Mouse (Mus musculus): ENCODE measurements around the gene 0610012G03Rik.
A peak's percentile ranks its signal among the peaks of the same experiment; 100 is the strongest.

0610012G03Rik gene

GRCm38 (mm10) chr16:31932255-31932654 is 16.0 kb downstream of the 0610012G03Rik start:
- peak; percentile 61 for DNase-seq

DNA sequence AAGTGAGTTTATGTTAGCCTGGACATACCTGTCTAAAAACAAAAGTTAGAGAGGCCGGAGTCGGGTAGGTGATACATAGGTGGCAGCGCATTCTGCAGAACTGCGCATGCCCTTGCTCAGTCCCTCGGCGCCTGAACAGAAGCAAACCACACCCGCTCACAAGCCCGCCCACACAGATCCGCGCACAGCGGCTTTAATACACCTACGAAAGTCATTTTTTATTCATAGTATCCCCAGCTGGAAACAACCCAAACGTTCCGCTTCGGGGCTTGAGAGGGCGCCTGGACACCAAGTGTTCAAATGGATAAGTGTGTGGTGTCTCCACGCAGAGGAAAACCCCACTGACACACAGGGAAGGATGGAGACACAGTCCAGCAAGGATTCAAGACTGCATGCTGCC is 17.0 kb downstream of the 0610012G03Rik start:
- peak; percentile 51 for DNase-seq

DNA sequence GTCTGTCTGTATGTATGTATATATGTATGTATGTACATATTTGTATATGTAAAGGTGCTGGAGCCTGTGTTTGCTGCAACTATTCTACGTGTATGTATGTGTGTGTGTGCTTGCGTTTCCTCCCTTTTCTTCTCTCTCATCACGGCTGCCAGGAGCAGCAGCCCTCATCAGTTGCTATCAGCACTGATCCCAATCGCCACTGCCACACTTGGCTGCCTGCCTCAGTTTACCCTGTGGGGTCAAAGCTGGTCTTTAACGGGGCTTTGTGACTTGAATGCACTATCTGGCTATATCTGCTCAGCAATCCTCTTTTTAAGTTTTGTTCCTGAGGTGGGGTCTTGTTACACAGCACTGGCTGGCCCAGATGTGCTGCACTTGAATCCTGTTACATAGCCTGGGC is 20.9 kb downstream of the 0610012G03Rik start:
- no peak for DNase-seq

GRCm38 (mm10) chr16:31926547-31927182 is 21.6 kb downstream of the 0610012G03Rik start:
- no peak for DNase-seq

DNA sequence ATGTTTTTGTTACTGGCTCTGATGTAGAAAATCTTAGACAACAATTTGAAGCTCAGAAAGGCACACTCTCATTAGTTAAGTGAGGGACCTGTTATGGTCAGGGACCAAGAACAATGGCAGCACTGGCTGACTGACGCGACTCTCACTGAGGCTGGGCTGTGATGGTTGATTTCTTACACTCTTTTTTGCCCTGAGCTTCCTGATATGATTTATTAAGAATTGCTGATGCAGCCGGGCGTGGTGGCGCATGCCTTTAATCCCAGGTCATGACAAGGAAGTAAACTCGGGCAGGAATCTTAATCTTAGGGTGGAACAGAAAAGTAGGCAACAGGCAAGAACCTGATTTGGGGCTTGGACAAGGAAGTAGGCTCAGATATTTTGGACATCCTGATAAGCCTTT is 22.2 kb downstream of the 0610012G03Rik start:
- DNase-seq = no peak

GRCm38 (mm10) chr16:31924368-31924767 is 23.9 kb downstream of the 0610012G03Rik start:
- DNase-seq = no peak

DNA sequence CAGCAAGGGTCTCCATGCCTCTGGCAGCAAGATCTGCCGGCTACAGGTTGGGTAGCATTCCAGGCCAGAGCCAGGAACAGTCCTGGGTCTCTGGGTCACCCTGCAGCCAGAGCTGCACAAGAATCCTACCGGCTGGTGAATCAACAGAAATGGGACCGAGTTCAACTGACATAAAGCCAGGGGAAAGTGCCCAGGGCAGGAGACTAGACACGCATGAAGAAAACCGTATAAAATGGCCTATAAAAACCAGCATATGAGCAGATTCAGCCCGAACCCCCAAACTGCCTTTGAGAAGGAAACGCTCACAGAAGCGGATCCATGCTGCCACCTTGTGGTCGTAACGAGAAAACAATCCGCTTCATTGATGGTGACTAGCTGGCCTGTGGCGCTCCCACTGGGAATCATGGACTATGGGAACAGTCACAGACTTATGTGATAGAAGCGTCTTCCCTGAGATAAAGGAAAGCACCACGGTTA is 30.0 kb downstream of the 0610012G03Rik start:
- DNase-seq = peak; percentile 85

GRCm38 (mm10) chr16:31917776-31918175 is 30.5 kb downstream of the 0610012G03Rik start:
- no peak for DNase-seq

DNA sequence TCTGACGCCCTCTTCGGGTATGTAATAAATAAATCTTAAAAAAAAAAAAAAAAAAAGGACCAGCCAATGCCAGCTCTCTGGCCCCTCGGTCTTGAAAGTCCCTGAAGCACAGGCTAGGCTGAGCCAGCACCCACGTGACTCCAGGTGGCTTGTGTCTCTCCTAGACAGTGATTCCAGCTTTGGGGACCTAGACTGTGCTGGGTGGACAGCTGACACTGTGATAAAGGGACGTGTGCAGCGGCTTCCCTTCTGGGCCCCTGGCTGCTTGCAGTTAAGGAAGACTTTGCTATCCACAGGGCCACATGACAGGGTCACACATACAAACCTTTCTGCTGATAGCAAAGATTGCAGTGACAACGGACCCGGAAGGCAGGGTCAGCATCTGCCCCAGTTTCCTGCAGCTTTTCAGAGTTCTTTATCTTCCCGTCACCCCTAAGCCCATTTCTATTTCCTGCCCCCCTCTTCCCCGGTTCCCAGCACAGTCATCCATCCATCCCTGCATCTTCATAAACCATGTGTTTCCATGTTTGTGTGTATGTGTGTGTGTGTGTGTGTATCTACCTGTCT is 37.9 kb downstream of the 0610012G03Rik start:
- DNase-seq = no peak

GRCm38 (mm10) chr16:31908959-31909358 is 39.3 kb downstream of the 0610012G03Rik start:
- no peak for DNase-seq

DNA sequence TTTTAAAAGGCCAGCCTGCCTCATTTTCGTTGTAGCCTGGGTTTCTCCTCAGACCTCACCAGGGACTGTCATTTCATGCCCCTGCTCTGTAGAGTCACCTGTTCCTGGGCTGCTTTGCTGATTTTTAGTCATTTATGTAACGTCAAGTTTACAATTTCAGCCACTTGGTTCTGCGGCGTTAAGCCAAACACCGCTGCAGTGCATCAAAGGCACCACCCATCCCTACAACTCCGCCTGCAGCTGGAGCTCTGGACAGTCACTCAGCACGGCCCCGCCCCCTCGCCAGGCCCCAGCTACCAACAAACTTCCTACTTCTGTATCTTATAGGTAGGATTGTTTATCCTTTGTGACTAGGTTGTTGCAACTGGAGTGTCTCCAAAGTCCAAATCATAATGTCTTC is 41.4 kb downstream of the 0610012G03Rik start:
- no peak for DNase-seq

DNA sequence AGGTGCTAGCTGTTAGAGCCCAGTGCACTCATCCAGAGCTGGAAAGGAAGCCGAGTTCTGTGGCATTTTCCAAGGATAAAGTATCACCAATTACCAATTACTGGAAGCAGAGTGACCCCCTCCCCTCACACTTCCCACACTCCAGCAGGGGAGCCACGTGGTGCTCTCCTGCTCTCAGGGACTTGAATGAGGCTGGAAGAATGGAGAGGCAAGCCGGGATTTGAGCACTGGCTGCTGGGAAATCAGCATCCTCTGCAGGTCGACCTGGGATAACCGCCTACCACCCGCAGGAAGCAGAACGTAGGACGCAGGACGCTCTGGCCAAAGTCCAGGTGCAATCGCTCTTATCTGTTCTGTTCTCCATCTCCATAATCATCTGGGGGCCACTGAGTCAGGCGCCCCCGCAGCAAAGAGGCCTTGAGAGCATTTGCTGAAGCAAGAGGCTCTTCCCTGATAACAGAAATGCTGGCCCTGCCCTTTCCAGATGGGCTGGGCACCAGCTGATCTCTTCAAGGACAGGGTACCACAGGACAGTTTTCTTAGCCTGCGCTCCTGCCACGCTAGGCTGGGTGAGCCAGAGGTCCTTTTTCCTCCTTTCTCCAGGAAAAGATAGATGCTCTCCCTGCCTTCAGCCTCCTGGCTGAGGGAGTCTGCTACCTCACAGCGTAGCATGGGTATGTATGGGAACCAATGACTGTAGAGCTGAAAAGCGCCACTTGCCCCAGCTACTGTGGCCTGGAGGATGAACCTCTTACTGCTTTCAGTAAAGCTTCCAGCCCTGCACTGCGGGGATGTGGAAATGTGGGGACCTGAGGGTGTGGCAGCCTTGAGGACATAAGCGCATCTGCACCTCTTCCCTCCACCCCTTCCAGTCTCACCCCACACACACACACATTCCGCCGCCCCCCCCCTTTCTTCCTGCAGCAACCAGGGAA is 42.1 kb downstream of the 0610012G03Rik start:
- no peak for DNase-seq

DNA sequence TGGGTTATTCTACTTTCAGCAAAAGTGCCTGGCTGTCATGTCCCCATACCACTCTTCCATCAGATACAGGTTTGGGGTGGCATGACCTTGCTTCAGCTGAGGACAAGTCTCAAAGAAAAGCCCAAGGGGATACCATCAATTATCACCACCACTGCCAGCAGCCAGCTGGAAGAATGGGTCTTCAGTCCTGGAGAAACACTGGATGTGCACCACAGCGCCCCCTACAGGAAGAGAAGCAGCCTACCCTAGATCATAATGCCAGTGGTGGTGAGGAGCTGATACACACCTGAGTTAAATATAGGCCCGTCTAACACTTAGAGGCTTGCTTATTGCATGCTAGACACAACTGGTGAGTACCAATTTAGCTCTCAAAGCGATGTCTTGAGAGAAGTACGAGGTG is 43.0 kb downstream of the 0610012G03Rik start:
- no peak for DNase-seq

GRCm38 (mm10) chr16:31903239-31903638 is 45.1 kb downstream of the 0610012G03Rik start:
- no peak for DNase-seq

GRCm38 (mm10) chr16:31901886-31902285 is 46.4 kb downstream of the 0610012G03Rik start:
- DNase-seq = no peak

GRCm38 (mm10) chr16:31898546-31899326 is 49.6 kb downstream of the 0610012G03Rik start:
- DNase-seq = no peak

All from cerebellum, adult 9-11 months (tissue).